Mouse (Mus musculus) regulatory T cell (primary cell): ENCODE measurements around the gene Dazap2.

Experiments used
- in situ Hi-C: fragments of 300-600 bp; cut with MboI, MseI; formaldehyde crosslinking; loops from one replicate; pipeline ENCODE4 v1.15.1; 2025; ENCODE audit warnings: high pct_unique_total_duplicates

Dazap2 gene

DNA sequence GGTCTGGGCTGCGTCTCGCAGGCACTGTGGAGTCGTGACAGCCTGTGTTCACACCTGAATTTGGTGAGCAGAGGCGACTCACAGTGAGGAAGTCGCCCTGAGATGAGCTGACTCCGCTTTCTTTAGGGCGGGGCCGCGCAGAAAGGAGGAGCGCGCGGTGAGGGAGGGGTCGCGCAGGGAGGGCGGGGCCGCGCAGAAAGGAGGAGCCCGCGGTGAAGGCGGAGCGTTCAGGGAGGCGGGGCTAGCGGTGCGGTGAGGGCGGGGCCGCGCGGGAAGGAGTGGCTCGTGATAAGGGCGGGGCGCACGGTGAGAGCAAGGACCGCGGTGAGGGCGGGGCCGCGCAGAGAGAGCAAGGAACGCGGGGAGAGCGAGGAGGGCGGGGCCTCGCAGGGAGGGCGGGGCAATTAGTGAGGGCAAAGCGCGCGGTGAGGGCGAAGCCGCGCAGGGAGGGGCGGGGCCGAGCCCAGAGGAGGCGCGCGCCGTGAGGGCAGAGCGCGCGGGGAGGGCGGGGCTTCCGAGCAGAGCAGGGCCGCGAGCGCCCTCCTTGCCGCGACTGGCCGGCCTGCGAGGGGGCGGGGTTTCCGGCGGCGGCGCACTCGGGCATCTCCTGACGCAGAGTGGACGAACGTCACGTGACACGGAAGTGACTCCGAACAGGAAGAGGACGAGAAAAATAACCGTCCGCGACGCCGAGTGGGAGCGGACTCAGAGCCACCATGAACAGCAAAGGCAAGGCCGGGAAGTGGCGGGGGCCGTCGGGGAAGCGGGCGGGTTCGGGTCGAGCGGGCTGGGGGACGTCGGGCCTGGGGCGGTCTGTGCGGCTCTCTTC, at the start of gene Dazap2:
Gene Dazap2 (plus strand): TSS at position 354 of the 829 bp plus-strand sequence.
- in situ Hi-C loops = loop anchor here (5.0 kb wide), 1 partner anchor 153 kb away; no protein-coding TSS in a partner anchor

DNA sequence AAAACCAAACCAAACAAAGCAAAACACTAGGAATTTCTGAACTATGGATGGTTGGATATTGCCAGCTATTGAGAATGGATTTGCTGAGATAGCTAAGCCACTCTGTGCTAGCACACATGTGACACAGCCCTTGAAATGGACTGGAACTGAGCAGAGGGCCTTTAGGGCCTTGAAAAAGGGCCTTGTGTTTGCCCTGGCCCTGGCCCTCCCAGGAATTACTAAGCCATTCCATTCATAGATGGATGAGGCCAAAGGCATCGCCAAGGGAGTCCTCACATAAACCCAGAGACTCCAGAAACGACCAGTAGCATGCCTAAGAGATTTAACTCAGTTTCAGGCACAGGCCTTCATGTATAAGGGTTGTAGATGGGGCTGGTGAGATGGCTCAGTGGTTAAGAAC, 48.6 kb upstream of the Dazap2 start:
- in situ Hi-C loops = no loop called here

DNA sequence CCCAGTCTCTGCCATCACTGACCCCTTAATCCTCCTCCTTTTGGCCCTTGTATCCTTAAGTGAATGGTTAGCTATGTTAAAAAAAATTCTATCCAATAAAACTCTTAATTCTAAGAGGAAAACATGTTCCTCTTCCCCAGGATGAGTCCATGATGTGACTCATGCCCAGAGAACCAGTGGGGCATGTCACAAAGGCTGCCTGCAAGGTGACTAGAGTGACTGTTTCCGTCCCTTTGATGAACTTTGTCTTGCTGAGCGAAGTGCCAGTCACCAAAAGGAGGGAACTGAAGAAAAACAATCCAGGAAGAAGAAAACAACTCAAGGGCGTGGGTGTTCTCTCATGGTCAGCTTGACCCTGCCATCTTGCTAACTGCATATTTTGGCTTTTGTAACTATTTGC, 45.9 kb upstream of the Dazap2 start:
- in situ Hi-C loops = no loop called here

DNA sequence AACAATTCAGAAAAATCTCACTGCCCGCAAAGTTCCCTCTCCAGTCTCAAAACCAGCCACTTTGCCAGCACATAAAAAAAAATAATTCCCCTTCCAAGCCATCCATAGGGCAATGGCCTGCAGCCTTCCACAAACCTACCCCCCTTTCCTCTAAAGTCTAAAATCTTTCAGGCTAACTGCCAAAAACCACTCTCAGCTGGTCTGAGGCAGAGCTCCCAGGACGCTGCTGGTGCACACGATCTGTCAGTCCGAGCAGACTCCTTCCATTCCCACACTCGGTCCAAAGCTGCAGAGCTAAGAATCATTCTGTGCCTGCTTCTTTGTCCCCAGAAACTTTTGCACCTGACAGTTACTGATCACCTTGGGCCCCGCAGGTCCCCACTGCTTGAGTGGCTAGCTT, 41.2 kb upstream of the Dazap2 start:
- in situ Hi-C loops = no loop called here

DNA sequence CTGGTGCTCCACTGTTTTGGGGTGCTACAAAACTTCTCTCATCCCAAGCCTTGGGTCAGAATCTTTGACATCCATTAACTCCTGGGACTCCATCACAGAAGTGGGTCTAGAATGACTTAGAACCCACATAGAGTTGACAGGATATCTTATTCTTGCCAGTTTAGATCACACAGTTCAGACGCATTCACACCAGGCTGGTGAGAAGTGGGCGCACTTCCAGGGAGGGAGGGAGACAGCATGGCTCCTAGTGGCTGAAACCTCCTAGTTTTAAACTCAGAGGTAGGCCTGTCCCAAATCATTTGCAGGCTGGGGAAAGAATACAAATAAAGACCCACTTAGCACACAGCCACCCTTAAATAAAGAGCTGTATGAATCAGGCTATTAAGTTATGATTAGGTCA, 40.8 kb upstream of the Dazap2 start:
- in situ Hi-C loops = no loop called here

DNA sequence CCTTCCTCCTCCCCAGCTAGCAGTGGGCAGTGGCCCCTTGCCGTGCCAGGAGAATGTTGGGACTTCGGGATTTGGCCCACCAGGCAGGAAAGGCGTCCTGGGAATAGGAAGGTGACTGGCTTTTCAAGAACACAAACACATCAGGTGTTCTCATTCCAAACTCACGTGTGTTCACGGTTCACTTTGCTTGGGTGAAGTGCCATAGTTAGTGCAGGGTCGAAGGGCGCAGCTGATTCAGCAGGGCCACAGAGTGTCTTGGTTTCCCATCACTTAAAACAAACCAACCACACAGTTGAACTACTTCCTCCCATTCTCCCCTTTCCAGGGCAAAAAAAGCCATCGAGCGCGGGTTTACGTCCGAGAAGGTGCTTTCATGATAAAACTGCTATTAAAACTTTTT, 39.8 kb upstream of the Dazap2 start:
- in situ Hi-C loops = loop anchor here (5.0 kb wide), 1 partner anchor 38 kb away; no protein-coding TSS in a partner anchor

DNA sequence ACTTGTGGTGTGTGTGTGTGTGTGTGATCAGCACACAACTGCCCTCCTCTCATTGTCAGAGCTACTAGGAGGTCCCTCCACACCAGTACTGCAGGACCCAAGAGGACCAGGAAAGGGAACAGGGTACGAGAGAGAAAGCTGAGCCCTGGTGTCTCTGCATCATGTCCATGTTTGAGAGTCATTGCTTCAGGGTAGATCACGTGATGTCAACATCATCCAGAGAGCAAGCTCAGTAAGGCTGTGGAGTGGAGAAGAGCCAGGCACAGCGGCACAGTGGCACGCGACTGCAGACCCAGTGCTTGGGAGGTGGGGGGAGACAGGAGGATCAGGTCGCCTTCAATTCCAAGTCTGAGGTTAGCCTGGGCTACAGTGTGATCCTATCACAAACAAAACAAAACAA, 38.8 kb upstream of the Dazap2 start:
- in situ Hi-C loops = loop anchor here (5.0 kb wide), 1 partner anchor 39 kb away; no protein-coding TSS in a partner anchor

DNA sequence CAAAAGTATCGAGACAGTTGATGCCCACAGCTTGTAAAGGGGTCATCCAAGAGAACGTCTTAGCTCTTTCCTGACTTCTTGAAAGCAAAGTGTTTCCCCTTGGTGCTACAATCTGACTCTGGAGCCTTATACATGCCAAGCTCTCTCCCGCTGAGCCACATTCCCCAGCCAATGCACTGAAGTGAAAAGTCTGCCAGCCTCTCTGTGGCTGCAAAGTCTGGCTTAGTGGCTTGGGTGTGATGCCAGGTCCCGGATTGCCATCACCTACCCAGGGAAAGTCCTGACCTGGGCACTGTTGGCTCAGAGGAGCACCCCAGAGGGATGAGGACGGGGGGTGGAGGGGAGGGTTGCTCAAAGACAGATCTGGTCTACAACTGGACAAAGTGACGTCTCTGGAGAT, 38.3 kb upstream of the Dazap2 start:
- in situ Hi-C loops = loop anchor here (5.0 kb wide), 1 partner anchor 40 kb away; no protein-coding TSS in a partner anchor

DNA sequence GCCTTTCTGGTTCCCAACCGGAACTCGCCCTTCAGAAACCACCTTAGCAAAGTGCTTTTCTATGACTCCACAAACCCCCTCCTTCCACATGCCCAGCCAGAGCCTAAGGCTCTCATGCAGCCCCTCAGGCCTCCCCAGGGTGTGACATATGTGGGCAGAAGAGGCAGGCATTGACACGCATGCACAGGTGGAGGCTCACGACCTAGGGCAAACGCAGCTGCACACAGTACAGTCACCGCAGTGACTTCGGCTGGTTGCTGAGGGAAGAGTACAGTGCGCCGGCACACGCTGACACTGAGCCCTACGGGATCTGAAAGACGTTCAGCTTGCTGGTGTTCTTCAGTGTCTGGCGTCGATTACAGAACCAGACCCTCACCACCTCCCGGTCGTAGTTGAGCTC, 37.2 kb upstream of the Dazap2 start:
- in situ Hi-C loops = loop anchor here (5.0 kb wide), 1 partner anchor 41 kb away; no protein-coding TSS in a partner anchor

DNA sequence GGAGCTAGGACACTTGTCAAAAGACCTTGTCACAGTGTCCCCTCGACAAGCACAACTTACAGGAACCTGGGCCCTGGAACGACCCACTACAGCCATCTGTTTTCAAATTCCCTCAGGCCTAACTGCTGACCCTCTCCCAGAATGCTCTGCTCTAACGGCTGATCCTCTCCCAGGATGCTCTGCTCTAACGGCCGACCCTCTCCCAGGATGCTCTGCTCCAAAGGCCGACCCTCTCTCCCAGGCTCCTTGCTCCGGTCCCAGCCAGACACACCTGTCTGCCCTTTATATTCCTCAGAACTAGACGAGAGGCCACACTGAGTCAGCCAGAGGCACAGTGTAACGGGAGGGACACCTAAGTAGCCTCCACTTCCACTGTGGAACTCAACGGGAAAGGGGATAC, 35.0 kb upstream of the Dazap2 start:
- in situ Hi-C loops = no loop called here

DNA sequence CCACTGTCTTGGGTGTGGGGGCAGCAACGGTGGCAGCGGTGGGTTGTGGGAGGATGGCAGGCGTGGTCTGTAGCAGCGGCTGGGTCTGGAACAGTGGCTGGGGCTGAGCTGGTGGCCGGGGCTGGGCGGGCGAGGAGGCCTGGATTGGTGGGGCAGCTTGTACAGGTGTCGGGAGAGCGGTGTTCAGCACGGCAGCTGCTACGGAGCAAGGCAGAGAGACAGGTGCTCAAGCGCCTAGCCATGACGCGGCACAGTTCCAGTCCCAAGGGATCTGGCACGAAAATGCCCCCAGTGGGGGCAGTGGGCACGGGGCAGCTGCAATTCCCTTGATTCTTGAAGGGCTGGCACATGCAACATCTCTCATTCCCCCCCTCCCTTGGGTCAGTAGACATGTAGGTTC, 29.2 kb upstream of the Dazap2 start:
- in situ Hi-C loops = no loop called here

DNA sequence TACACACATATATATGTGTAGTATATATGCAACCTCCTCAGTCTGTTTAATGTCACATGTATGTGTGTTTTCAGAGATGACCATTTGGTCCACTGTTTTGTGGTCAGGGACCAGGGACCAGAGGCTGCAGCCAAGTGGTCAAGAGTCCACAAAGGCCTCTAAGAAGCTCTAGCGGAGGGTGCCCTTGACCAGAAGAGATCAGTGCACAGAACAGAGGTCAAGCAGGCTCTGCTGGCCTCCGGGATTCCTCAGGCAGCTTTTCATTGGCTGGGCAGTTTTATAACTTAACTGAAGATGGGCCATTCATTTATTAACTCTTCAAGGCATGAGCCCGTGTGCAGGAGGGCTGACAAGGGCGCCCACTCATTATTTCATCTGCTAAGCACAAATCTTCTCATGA, 28.0 kb upstream of the Dazap2 start:
- in situ Hi-C loops = no loop called here

DNA sequence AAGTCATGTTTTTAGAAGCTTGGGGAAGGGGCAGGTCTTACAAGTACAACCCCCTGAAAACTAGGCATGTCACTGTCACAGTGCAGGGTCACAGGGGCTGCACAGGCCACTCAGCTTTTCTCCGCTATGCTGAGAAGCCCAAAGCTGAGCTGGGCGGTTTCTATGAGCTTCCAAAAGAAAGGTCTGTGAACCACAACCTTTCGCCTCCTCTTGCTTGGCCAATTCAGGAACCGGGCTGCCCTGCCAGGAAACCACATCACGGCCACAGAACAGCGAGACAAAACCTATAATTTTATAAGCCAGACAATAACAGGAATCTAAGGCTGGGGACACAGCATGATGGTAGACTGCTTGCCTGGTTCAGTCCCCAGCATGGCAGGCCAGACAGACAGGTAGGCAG, 26.9 kb upstream of the Dazap2 start:
- in situ Hi-C loops = no loop called here

DNA sequence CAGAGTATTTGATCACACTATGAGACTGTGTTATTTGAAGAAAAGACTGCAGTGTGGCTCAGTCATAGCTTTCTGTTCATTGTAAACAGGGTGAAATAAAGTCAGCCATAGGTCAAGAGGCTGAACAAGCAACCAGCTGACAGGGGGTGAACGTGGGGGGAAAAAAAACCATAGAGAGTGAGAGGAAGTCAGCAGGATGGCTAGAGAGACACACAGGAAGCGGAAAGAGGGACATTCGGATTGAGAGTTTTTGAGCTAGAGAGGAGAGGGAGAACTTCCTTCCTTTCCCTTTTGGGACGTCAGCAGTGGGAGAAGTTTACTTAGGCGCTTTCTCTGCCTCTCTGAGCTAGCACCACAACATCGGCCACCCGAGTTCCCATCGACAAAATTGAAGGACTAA, 24.7 kb upstream of the Dazap2 start:
- in situ Hi-C loops = no loop called here

DNA sequence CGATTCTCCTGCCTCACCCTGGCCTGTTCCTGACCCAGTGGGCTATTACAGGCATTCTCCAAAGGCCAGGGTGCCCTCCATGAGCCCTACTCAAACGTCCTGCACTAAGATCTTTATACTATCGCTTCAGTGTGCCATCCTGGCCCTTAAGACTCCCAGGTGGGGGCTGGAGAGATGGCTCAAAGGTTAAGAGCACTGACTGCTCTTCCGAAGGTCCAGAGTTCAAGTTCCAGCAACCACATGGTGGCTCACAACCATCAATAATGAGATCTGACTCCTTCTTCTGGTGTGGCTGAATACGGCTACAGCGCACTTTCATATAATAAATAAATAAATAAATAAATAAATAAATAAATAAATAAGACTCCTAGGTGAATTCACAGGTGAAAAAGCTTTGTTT, 22.3 kb upstream of the Dazap2 start:
- in situ Hi-C loops = no loop called here

DNA sequence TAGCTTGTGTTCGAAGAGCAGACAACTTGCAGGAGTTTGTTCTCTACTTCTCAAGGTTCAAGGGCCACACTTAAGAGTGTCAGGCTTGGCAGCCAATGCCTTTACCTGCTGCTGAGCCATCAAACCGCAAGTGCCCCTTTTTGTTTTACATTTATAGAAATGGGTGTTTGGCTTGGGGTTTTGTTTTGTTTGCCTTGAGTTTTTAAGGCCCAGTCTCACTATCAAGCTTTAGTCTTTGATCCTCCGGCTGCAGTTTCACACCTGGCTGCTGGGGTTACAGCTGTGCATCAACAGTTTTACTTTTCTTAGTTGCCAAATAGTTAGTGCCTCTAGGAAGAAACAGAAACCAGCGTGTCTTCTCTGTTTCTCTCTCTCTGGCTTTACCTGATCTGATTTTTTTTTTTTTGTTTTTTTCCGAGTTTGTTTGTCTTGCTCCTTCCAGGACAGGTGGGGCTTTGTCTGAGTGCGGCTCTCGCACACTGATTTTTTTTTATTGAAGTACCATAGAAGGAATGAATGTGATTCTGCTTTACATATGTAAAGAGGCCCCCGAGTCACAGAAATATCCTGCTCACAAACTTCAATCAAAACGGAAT, 16.8 kb upstream of the Dazap2 start:
- in situ Hi-C loops = no loop called here

DNA sequence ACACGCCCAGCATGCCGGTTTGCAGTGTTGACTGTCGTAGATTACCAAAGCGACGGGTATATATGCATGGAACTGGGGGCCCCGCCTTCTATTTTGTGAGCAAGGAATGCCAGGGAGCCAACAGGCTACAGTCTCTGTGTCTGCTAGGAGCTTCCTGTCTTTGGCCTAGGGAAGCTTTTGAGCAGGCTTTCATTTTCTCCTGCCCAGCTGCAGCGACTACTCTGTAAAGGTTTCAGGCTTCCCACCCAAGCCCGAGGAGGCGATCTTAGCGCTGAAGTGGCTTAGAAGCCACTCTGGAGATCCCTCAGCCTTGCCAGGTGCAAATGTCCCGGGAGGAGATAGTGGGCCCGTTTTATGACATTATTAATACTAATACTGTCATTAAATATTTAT, 16.3 kb upstream of the Dazap2 start:
- in situ Hi-C loops = no loop called here

DNA sequence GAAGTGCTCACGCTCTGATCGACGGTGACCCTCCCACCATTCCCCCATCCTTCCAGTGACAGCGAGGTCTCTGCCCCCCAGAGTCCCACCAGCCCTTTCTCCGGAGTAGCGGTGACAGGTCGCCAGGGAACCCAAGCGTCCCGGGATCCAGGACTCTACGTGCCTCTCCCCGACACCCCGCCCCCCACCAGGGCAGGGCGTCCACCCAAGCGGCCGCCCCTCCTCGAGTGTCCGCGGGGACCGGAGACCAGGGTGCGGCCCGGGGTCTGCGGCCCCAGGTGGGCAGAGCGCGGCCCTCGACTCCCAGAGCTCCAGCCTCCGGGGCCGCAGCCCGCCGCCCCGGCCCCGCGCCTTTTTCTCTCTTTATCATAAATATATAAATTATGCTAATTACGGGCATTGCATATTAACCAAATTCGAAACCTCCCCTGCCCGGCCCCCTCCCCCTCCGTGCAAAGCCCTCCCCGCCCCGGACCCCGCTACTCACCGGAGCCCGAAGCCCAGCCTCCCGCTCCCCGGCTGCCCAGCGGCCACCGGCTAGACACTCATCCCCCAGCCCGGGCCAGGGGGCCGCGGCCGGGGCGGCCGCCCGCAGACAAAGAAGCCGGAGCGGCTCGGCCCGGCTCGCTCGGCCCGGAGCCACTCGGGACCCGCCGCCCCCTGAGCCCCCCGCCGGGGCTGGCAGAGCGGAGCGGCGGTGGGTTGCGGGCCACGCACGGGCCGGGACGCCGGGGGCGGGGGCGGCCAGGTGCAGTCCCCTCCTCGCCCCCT, 15.7 kb upstream of the Dazap2 start, which contains the start of gene Pou6f1:
Gene Pou6f1 (minus strand): TSS at position 709 of the 771 bp plus-strand sequence.
- in situ Hi-C loops = no loop called here

DNA sequence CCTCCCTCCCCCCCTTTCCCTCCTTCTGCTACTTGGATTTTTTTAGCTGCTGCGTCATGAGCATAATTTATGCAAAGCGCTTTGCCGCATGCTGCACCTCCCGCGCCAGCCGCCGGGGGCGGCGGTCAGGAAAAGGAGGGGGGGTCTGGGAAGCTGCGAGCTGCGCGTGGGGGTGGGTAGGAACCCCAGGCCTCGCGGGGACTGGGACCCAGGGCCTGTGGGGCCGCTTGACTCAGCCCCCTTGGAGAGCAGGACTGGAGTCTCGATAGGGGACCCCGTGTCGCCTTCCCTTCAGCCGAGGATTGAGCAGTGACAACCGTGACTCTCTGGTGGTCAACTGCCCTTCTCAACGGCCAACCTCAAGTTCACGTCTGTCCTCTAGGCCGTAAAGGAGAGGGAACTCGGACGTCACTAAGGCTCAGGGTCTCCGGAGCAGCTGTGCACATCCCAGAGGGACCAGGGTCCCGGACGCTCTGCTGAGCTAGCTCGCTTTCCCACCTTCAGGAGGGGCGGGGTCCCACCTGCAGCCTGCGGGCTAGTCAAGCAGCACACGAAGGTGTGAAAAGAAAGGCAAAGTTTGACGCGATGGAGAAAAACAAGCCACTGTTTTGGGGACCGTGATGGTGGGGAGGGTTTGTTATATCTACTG, 15.0 kb upstream of the Dazap2 start:
- in situ Hi-C loops = no loop called here

DNA sequence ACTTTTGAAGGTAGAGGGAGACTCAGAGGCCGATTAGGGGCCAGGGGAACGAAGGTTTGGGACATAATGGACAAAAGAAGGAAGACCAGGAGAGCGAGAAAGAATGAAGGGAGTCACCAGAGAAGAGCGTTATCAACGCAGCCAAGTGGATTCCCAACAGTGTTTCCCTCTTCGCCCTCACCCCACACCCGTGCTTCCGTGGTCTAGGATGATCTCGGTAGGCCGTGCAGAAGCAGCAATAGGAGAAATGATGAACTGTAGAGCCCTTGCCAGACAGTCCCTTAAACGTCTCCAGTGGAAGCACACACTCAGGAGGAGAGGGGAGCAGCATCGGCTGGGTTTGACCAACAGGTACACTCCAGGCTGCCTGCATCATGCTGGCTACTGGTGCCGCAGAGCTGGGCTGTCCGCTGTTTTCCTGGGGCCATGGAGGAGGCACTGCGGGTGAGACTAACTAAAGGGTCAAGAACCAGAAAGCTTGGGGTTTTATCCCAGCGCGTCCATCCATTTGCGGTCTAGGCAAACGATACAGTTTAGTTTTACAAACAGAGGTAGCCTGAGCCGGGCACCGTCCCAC, 14.4 kb upstream of the Dazap2 start:
- in situ Hi-C loops = no loop called here

DNA sequence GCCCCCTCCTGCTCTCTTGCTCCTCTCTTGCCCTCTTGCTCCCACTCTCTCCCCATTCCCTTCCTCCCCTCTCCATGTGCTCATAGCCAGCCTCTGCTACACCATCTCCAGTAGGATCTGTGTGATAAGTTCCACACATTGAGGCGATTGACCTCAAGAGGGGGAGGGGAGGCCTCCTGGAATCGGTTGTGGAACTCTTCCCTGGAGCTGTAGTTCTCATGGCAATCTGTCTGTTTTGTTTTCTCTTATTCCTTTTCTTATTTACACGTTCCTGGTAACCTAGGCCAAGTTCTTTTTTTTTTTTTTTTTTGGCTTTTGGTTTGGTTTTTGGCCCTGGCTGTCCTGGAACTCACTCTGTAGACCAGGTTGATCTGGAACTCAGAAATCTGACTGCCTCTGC, 13.5 kb upstream of the Dazap2 start:
- in situ Hi-C loops = no loop called here
